Comparison of ENCODE assay signal across 20 mouse cellular contexts in genomic region chr7:76462361-76463001, GRCm38 (mm10).
DNase-seq lines count a peak whose midpoint lies in the region; ATAC-seq and TF ChIP-seq lines count a peak whose summit lies in the region.
"Had no signal": no experiment of that assay in that cellular context is flagged by ENCODE, and none has a peak within 500 bp of the region (broad histone marks: within the 10 kb centered on the region; RNA-seq: fewer than 3 reads in every experiment).

No protein-coding gene starts in this region.

- H3K36me3 ChIP-seq in forebrain, embryonic 14.5 days (ENCODE audit: control insufficient read depth, insufficient read depth, low read length): no peaks in the 10 kb centered on the region
- H3K36me3 ChIP-seq in forebrain, embryonic 11.5 days (ENCODE audit: control insufficient read depth, insufficient read depth, low read length): no peaks in the 10 kb centered on the region
- no peaks in the 10 kb centered on the region for H3K36me3 ChIP-seq in liver, postnatal 0 days (replicated peaks; ENCODE audit: insufficient read depth, low read length)
- H3K36me3 ChIP-seq: embryonic facial prominence, embryonic 15.5 days; heart, embryonic 10.5 days; liver, embryonic 13.5 days had no signal

- H3K9me3 ChIP-seq in forebrain, embryonic 14.5 days (replicated peaks; ENCODE audit: control insufficient read depth, low read length): no peaks in the 10 kb centered on the region
- no peaks in the 10 kb centered on the region for H3K9me3 ChIP-seq in forebrain, embryonic 11.5 days (ENCODE audit: control insufficient read depth, low read length)
- no peaks in the 10 kb centered on the region for H3K9me3 ChIP-seq in liver, postnatal 0 days (ENCODE audit: low read length)
- H3K9me3 ChIP-seq: embryonic facial prominence, embryonic 15.5 days; heart, embryonic 10.5 days; liver, embryonic 13.5 days; megakaryocyte, embryonic 14.5 days had no signal

- no peak overlapping the region for H3K9ac ChIP-seq in forebrain, embryonic 14.5 days (ENCODE audit: low read length)
- no peak overlapping the region for H3K9ac ChIP-seq in forebrain, embryonic 11.5 days (ENCODE audit: low read length)
- H3K9ac ChIP-seq in liver, postnatal 0 days (replicated peaks): no peak overlapping the region
- H3K9ac ChIP-seq: embryonic facial prominence, embryonic 15.5 days; liver, embryonic 13.5 days had no signal

- H3K4me2 ChIP-seq in forebrain, embryonic 14.5 days (ENCODE audit: low read length): no peak overlapping the region
- no peak overlapping the region for H3K4me2 ChIP-seq in forebrain, embryonic 11.5 days (ENCODE audit: low read depth, low read length, severe bottlenecking)
- no peak overlapping the region for H3K4me2 ChIP-seq in liver, postnatal 0 days (ENCODE audit: low read depth, low read length)
- H3K4me2 ChIP-seq: embryonic facial prominence, embryonic 15.5 days; liver, embryonic 13.5 days had no signal

- peaks cover 5% of the 10 kb centered on the region; the same call in 1 of the 2 replicates for H3K4me1 ChIP-seq in forebrain, embryonic 14.5 days (ENCODE audit: control insufficient read depth, insufficient read depth, low read length)
- H3K4me1 ChIP-seq in forebrain, embryonic 11.5 days (replicated peaks; ENCODE audit: control insufficient read depth, insufficient read depth, low read length): no peaks in the 10 kb centered on the region
- no peaks in the 10 kb centered on the region for H3K4me1 ChIP-seq in liver, postnatal 0 days (ENCODE audit: insufficient read depth)
- no peaks in the 10 kb centered on the region for H3K4me1 ChIP-seq in olfactory bulb, adult 2 months (ENCODE audit: control insufficient read depth, insufficient read depth, low read length)
- H3K4me1 ChIP-seq: embryonic facial prominence, embryonic 15.5 days; heart, embryonic 10.5 days; liver, embryonic 13.5 days; megakaryocyte, embryonic 14.5 days had no signal

- no peak for TF ChIP-seq CTCF in liver, postnatal 0 days (IDR thresholded peaks at IDR 0.05; ENCODE audit: low read depth)
- TF ChIP-seq CTCF in olfactory bulb, adult 2 months (IDR thresholded peaks at IDR 0.05; ENCODE audit: insufficient read depth, low read depth, low read length): no peak

- TF ChIP-seq POLR2A in olfactory bulb, adult 2 months (IDR thresholded peaks at IDR 0.05; ENCODE audit: insufficient read depth, low read depth, low read length): no peak

- WGBS in forebrain, embryonic 14.5 days: 36% methylated on average over 5 of the region's 5 CpGs
- 52% methylated on average over 5 of the region's 5 CpGs for WGBS in forebrain, embryonic 11.5 days
- 43% methylated on average over 5 of the region's 5 CpGs for WGBS in liver, postnatal 0 days (ENCODE audit: insufficient replicate concordance)
- 24% methylated on average over 5 of the region's 5 CpGs for WGBS in olfactory bulb, adult 2 months

- ATAC-seq in forebrain, embryonic 14.5 days: peak; percentile 48; the same call in 1 of the 2 replicates
- no peak for ATAC-seq in forebrain, embryonic 11.5 days (replicated peaks; ENCODE audit: low FRiP score)
- ATAC-seq in liver, postnatal 0 days: peak; percentile 50; the same call in 1 of the 2 replicates

- DNase-seq in forebrain, embryonic 14.5 days (ENCODE audit: low spot score): peak; percentile 37
- no peak for DNase-seq in forebrain, embryonic 11.5 days (ENCODE audit: low spot score)
- DNase-seq in liver, postnatal 0 days: no peak
- DNase-seq in liver: no peak
- DNase-seq in brain, adult 2 months (ENCODE audit: low read depth, low spot score): peak; percentile 60
- DNase-seq in urinary bladder, adult 18-20 months (ENCODE audit: low spot score in 2 of 2): no peak
- no peak for DNase-seq in kidney, postnatal 36 days
- DNase-seq: adrenal gland, postnatal 10 days; cerebellum, adult 8-10 months; gastrocnemius, postnatal 36 days; heart, postnatal 14 days; kidney, adult 8-10 months; layer of hippocampus, postnatal 36 days; liver, embryonic 13.5 days; right cerebral cortex, postnatal 14 days; thymus, adult 18-20 months had no signal

- peak; percentile 59 for TF ChIP-seq EP300 in liver, postnatal 0 days (IDR thresholded peaks at IDR 0.05; ENCODE audit: low read depth)

- no peaks in the 10 kb centered on the region for H3K27me3 ChIP-seq in forebrain, embryonic 14.5 days (replicated peaks; ENCODE audit: control insufficient read depth, insufficient read depth, low read length)
- no peaks in the 10 kb centered on the region for H3K27me3 ChIP-seq in forebrain, embryonic 11.5 days (ENCODE audit: control insufficient read depth, insufficient read depth, low read length)
- H3K27me3 ChIP-seq in liver, postnatal 0 days (ENCODE audit: insufficient read depth, low read length): no peaks in the 10 kb centered on the region
- H3K27me3 ChIP-seq: embryonic facial prominence, embryonic 15.5 days; liver, embryonic 13.5 days; megakaryocyte, embryonic 14.5 days had no signal

- H3K4me3 ChIP-seq in forebrain, embryonic 14.5 days (ENCODE audit: low read depth, low read length): no peak overlapping the region
- no peak overlapping the region for H3K4me3 ChIP-seq in forebrain, embryonic 11.5 days (ENCODE audit: low read depth, low read length)
- no peak overlapping the region for H3K4me3 ChIP-seq in liver, postnatal 0 days (ENCODE audit: low read depth, low read length)
- H3K4me3 ChIP-seq in olfactory bulb, adult 2 months (ENCODE audit: insufficient read depth, low read depth, low read length): no peak overlapping the region
- H3K4me3 ChIP-seq: embryonic facial prominence, embryonic 15.5 days; heart, embryonic 10.5 days; liver, embryonic 13.5 days; megakaryocyte, embryonic 14.5 days had no signal

- H3K27ac ChIP-seq in forebrain, embryonic 14.5 days (ENCODE audit: low read depth, low read length): no peak overlapping the region
- no peak overlapping the region for H3K27ac ChIP-seq in forebrain, embryonic 11.5 days (ENCODE audit: low read depth, low read length)
- peak overlapping the region; percentile 16; the same call in 1 of the 2 replicates for H3K27ac ChIP-seq in liver, postnatal 0 days (ENCODE audit: low read depth)
- H3K27ac ChIP-seq in olfactory bulb, adult 2 months (ENCODE audit: insufficient read depth, low read depth, low read length): peak overlapping the region; percentile 69
- H3K27ac ChIP-seq: embryonic facial prominence, embryonic 15.5 days; heart, embryonic 10.5 days; liver, embryonic 13.5 days had no signal

Comparison
In these comparisons a context has a peak if more than half of its experiments do, and no peak if none do; other contexts are left out.
1. DNase-seq: peak in forebrain, embryonic 14.5 days (single experiment) and brain, adult 2 months (single experiment); none in forebrain, embryonic 11.5 days (single experiment), liver, postnatal 0 days (single experiment), liver (single experiment), urinary bladder, adult 18-20 months (0 of 2) and kidney, postnatal 36 days (0 of 2).
2. H3K27ac ChIP-seq: peak in liver, postnatal 0 days (single experiment) and olfactory bulb, adult 2 months (single experiment); none in forebrain, embryonic 14.5 days (single experiment) and forebrain, embryonic 11.5 days (single experiment).